Comparison of ENCODE assay signal across 15 mouse cellular contexts in genomic region chr11:109360581-109361040, GRCm38 (mm10). TPM values are rescaled to one million over a fixed set of nuclear protein-coding genes. Genes with fewer than 3 reads are reported as not detected.
DNase-seq lines count a peak whose midpoint lies in the region; ATAC-seq and TF ChIP-seq lines count a peak whose summit lies in the region.
"Had no signal": no experiment of that assay in that cellular context is flagged by ENCODE, and none has a peak within 500 bp of the region (broad histone marks: within the 10 kb centered on the region; RNA-seq: fewer than 3 reads in every experiment).

No protein-coding gene starts in this region.

- ATAC-seq in limb, embryonic 14.5 days (ENCODE audit: low FRiP score, low read depth) = no peak
- ATAC-seq in hindbrain, embryonic 14.5 days (ENCODE audit: low FRiP score) = no peak
- ATAC-seq: forebrain, embryonic 15.5 days had no signal

- no peak overlapping the region for H3K4me3 ChIP-seq in limb, embryonic 14.5 days (replicated peaks; ENCODE audit: low read length)
- no peak overlapping the region for H3K4me3 ChIP-seq in hindbrain, embryonic 14.5 days (replicated peaks; ENCODE audit: low read length)
- H3K4me3 ChIP-seq: forebrain, embryonic 15.5 days had no signal

- WGBS in limb, embryonic 14.5 days = 42% methylated on average over 12 of the region's 12 CpGs
- WGBS in hindbrain, embryonic 14.5 days = 66% methylated on average over 12 of the region's 12 CpGs

- H3K36me3 ChIP-seq in limb, embryonic 14.5 days (ENCODE audit: control insufficient read depth, insufficient read depth, low read length) = peaks cover 4% of the 10 kb centered on the region; the same call in 1 of the 2 replicates
- peaks cover 3% of the 10 kb centered on the region; the same call in 1 of the 2 replicates for H3K36me3 ChIP-seq in hindbrain, embryonic 14.5 days (replicated peaks; ENCODE audit: control insufficient read depth, insufficient read depth)
- H3K36me3 ChIP-seq: forebrain, embryonic 15.5 days had no signal

- H3K9me3 ChIP-seq in limb, embryonic 14.5 days (ENCODE audit: control insufficient read depth, low read length) = no peaks in the 10 kb centered on the region
- H3K9me3 ChIP-seq in hindbrain, embryonic 14.5 days (ENCODE audit: control insufficient read depth, low read length) = no peaks in the 10 kb centered on the region
- H3K9me3 ChIP-seq: forebrain, embryonic 15.5 days had no signal

- H3K4me2 ChIP-seq in limb, embryonic 14.5 days (replicated peaks; ENCODE audit: low read depth, low read length, severe bottlenecking) = 0 out of 2 replicates have a peak overlapping the region, but pooled peaks have one; percentile 8
- H3K4me2 ChIP-seq in hindbrain, embryonic 14.5 days (replicated peaks) = no peak overlapping the region
- H3K4me2 ChIP-seq: forebrain, embryonic 15.5 days had no signal

- H3K9ac ChIP-seq in limb, embryonic 14.5 days (ENCODE audit: low read depth, low read length, severe bottlenecking) = no peak overlapping the region; the same call in 1 of the 2 replicates
- H3K9ac ChIP-seq in hindbrain, embryonic 14.5 days = no peak overlapping the region
- H3K9ac ChIP-seq: forebrain, embryonic 15.5 days had no signal

- H3K27me3 ChIP-seq in limb, embryonic 14.5 days (ENCODE audit: control insufficient read depth, insufficient read depth, low read length) = no peaks in the 10 kb centered on the region
- H3K27me3 ChIP-seq in hindbrain, embryonic 14.5 days (ENCODE audit: control insufficient read depth, insufficient read depth, low read length) = 0 out of 2 replicates have a peak, but pooled peaks cover 3% of the 10 kb centered on the region
- H3K27me3 ChIP-seq: forebrain, embryonic 15.5 days had no signal

- peaks cover 13% of the 10 kb centered on the region for H3K4me1 ChIP-seq in limb, embryonic 14.5 days (ENCODE audit: control insufficient read depth, insufficient read depth, low read length)
- H3K4me1 ChIP-seq in hindbrain, embryonic 14.5 days (replicated peaks; ENCODE audit: control insufficient read depth, insufficient read depth, low read length) = peaks cover 25% of the 10 kb centered on the region

- no peak for TF ChIP-seq POLR2A in limb, embryonic 14.5 days (IDR thresholded peaks at IDR 0.05; ENCODE audit: borderline replicate concordance, extremely low read depth, insufficient read depth, insufficient read length)

- peak; percentile 90 for DNase-seq in heart, adult 11 months
- no peak for DNase-seq in heart, adult 8-10 months (ENCODE audit: low spot score)
- peak; percentile 39 for DNase-seq in layer of hippocampus, adult 11-12 months (ENCODE audit: low spot score)
- no peak for DNase-seq in layer of hippocampus, postnatal 25 days (ENCODE audit: extremely low spot score in 1 of 2, low spot score in 1 of 2)
- peak; percentile 55 for DNase-seq in Muller cell, postnatal 12 days (ENCODE audit: inconsistent ontology term)
- no peak for DNase-seq in limb, embryonic 14.5 days (ENCODE audit: low spot score)
- DNase-seq in adrenal gland, postnatal 4 days (ENCODE audit: low spot score in 2 of 2) = no peak
- no peak for DNase-seq in hindbrain, embryonic 14.5 days (ENCODE audit: low spot score)
- DNase-seq: lung, postnatal 10 days; thymus, postnatal 36 days had no signal

- no peak overlapping the region; the same call in 1 of the 2 replicates for H3K27ac ChIP-seq in limb, embryonic 14.5 days (replicated peaks; ENCODE audit: low read depth, low read length)
- H3K27ac ChIP-seq in hindbrain, embryonic 14.5 days = no peak overlapping the region

RNA-seq across cellular contexts. Expression of gene Gna13, which starts 2.0 kb away (rescaled TPM):
- 10 to 100 TPM; 25.4 to 29.3 (median 27.4) TPM for total RNA-seq in heart, adult 8-10 months (2022)
- 10 to 100 TPM; 50.7 to 52.8 TPM for total RNA-seq in layer of hippocampus, postnatal 25 days (2021)
- 24.8 and 28.7 TPM in 2 replicates for polyA plus RNA-seq in limb, embryonic 14.5 days (2012; rRNA removed)
- 26.2 and 28.3 TPM in 2 replicates for polyA plus RNA-seq in limb, embryonic 14.5 days (2014; fragmentation: Nextera tagmentation; extraction: Ambion mirVana)
- total RNA-seq in adrenal gland, postnatal 4 days (2021) = 10 to 100 TPM; 75.1 to 78.2 TPM
- polyA plus RNA-seq in hindbrain, embryonic 14.5 days (2014; fragmentation: Nextera tagmentation; extraction: Ambion mirVana) = 21.8 and 24.4 TPM in 2 replicates

RNA-seq across cellular contexts. Expression of gene 9930022D16Rik, which starts 53.1 kb away (rescaled TPM):
- total RNA-seq in heart, adult 8-10 months (2022) = not detected
- total RNA-seq in layer of hippocampus, postnatal 25 days (2021) = not detected
- polyA plus RNA-seq in limb, embryonic 14.5 days (2012; rRNA removed) = 0.03 TPM in 1 of 2 replicates, not detected in the other
- polyA plus RNA-seq in limb, embryonic 14.5 days (2014; fragmentation: Nextera tagmentation; extraction: Ambion mirVana) = not detected in 2 replicates
- total RNA-seq in adrenal gland, postnatal 4 days (2021) = not detected
- not detected in 2 replicates for polyA plus RNA-seq in hindbrain, embryonic 14.5 days (2014; fragmentation: Nextera tagmentation; extraction: Ambion mirVana)
- total RNA-seq: heart, adult 18-20 months had no signal
- polyA plus RNA-seq: forebrain, embryonic 15.5 days; intestine, embryonic 14.5 days; limb, embryonic 11.5 days; spleen, adult 2 months had no signal

Comparison
In these comparisons a context has a peak if more than half of its experiments do, and no peak if none do; other contexts are left out.
1. DNase-seq: peak in heart, adult 11 months (single experiment), layer of hippocampus, adult 11-12 months (single experiment) and Muller cell, postnatal 12 days (single experiment); none in heart, adult 8-10 months (single experiment), layer of hippocampus, postnatal 25 days (0 of 2), limb, embryonic 14.5 days (single experiment), adrenal gland, postnatal 4 days (0 of 2) and hindbrain, embryonic 14.5 days (single experiment).